Mouse (Mus musculus): ENCODE results near the gene Sv2a. TPM values are rescaled to one million over a fixed set of nuclear protein-coding genes. Genes with fewer than 3 reads are reported as not detected.
"Not testable (repeated sequence)": the region's sequence is repeated elsewhere in the genome, so short reads cannot be mapped to it uniquely, and the experiment has no call there.

The Sv2a gene
- polyA plus RNA-seq, 1 experiment from 2014 or later, result 2.7 TPM

- peaks cover 12% of the 10 kb centered on the region for H3K36me3 ChIP-seq (ENCODE audit: control insufficient read depth, insufficient read depth, low read length)
- 72% methylated on average over 10 of the region's 10 CpGs for WGBS
- no peak overlapping the region for H3K27ac ChIP-seq (replicated peaks; ENCODE audit: low read depth, low read length)
- H3K9ac ChIP-seq (ENCODE audit: low read length), result no peak overlapping the region
- H3K4me1 ChIP-seq (ENCODE audit: control insufficient read depth, insufficient read depth, low read length), result peaks cover 7% of the 10 kb centered on the region; the same call in 1 of the 2 replicates
- H3K9me3 ChIP-seq (ENCODE audit: control insufficient read depth, low read length), result no peaks in the 10 kb centered on the region
- no peak for DNase-seq (ENCODE audit: low spot score)
- H3K4me3 ChIP-seq (ENCODE audit: low read depth, low read length), result no peak overlapping the region
- no peak for ATAC-seq (ENCODE audit: insufficient number of reproducible peaks, low FRiP score, low TSS enrichment, low read depth)
- H3K27me3 ChIP-seq (ENCODE audit: control insufficient read depth, insufficient read depth, low read length), result no peaks in the 10 kb centered on the region
- peak overlapping the region; percentile 54 for H3K4me2 ChIP-seq (ENCODE audit: low read depth, severe bottlenecking)
These were observed 9.9 kb upstream of the Sv2a start for GRCm38 (mm10) chr3:96170976-96171545.

GRCm38 (mm10) chr3:96171583-96172196 lies 9.3 kb upstream of the Sv2a start:
- peak overlapping the region; percentile 84 for H3K9ac ChIP-seq (ENCODE audit: low read length)
- peak overlapping the region; percentile 80 for H3K4me3 ChIP-seq (ENCODE audit: low read depth, low read length)
- peaks cover 7% of the 10 kb centered on the region; the same call in 1 of the 2 replicates for H3K4me1 ChIP-seq (ENCODE audit: control insufficient read depth, insufficient read depth, low read length)
- H3K27ac ChIP-seq (replicated peaks; ENCODE audit: low read depth, low read length), result peak overlapping the region; percentile 95
- DNase-seq (ENCODE audit: low spot score) (no peak), ATAC-seq (ENCODE audit: insufficient number of reproducible peaks, low FRiP score, low TSS enrichment, low read depth) (no peak; the same call in 1 of the 2 replicates)
- H3K27me3 ChIP-seq (ENCODE audit: control insufficient read depth, insufficient read depth, low read length), result no peaks in the 10 kb centered on the region
- H3K4me2 ChIP-seq (ENCODE audit: low read depth, severe bottlenecking), result peak overlapping the region; percentile 54
- no peaks in the 10 kb centered on the region for H3K9me3 ChIP-seq (ENCODE audit: control insufficient read depth, low read length)
- WGBS, result 24% methylated on average over 18 of the region's 18 CpGs
- H3K36me3 ChIP-seq (ENCODE audit: control insufficient read depth, insufficient read depth, low read length), result peaks cover 19% of the 10 kb centered on the region

GRCm38 (mm10) chr3:96172197-96173178 lies 8.5 kb upstream of the Sv2a start, which contains the start of gene Sf3b4:
Gene Sf3b4 (plus strand): TSS chr3:96172332.
- H3K4me2 ChIP-seq (ENCODE audit: low read depth, severe bottlenecking), result peak within 1 kb of the TSS; percentile 94
- peak; percentile 91 for ATAC-seq (ENCODE audit: insufficient number of reproducible peaks, low FRiP score, low TSS enrichment, low read depth)
- peak within 1 kb of the TSS; percentile 95 for H3K27ac ChIP-seq (replicated peaks; ENCODE audit: low read depth, low read length)
- peaks cover 20% of the 10 kb centered on the region for H3K36me3 ChIP-seq (ENCODE audit: control insufficient read depth, insufficient read depth, low read length)
- WGBS, result under 1% methylated on average over 58 of the region's 58 CpGs
- peak; percentile 94 for DNase-seq (ENCODE audit: low spot score)
- peak within 1 kb of the TSS; percentile 80 for H3K4me3 ChIP-seq (ENCODE audit: low read depth, low read length)
- no peaks in the 10 kb centered on the region for H3K9me3 ChIP-seq (ENCODE audit: control insufficient read depth, low read length)
- no peaks in the 10 kb centered on the region for H3K27me3 ChIP-seq (ENCODE audit: control insufficient read depth, insufficient read depth, low read length)
- peak within 1 kb of the TSS; percentile 84 for H3K9ac ChIP-seq (ENCODE audit: low read length)
- peaks cover 7% of the 10 kb centered on the region; the same call in 1 of the 2 replicates for H3K4me1 ChIP-seq (ENCODE audit: control insufficient read depth, insufficient read depth, low read length)

GRCm38 (mm10) chr3:96173185-96173584 lies 7.8 kb upstream of the Sv2a start:
- Histone ChIP-seq H3K9ac (ENCODE audit: low read length) (peak overlapping the region; percentile 84), H3K4me1 (ENCODE audit: control insufficient read depth, insufficient read depth, low read length) (peaks cover 7% of the 10 kb centered on the region; the same call in 1 of the 2 replicates), H3K36me3 (ENCODE audit: control insufficient read depth, insufficient read depth, low read length) (peaks cover 22% of the 10 kb centered on the region), H3K4me2 (ENCODE audit: low read depth, severe bottlenecking) (peak overlapping the region; percentile 94), H3K4me3 (ENCODE audit: low read depth, low read length) (peak overlapping the region; percentile 80), H3K9me3 (ENCODE audit: control insufficient read depth, low read length) (no peaks in the 10 kb centered on the region), H3K27me3 (ENCODE audit: control insufficient read depth, insufficient read depth, low read length) (no peaks in the 10 kb centered on the region), H3K27ac (replicated peaks; ENCODE audit: low read depth, low read length) (no peak overlapping the region)
- WGBS, result 45% methylated on average over 7 of the region's 7 CpGs
- no peak for ATAC-seq (ENCODE audit: insufficient number of reproducible peaks, low FRiP score, low TSS enrichment, low read depth)
- no peak for DNase-seq (ENCODE audit: low spot score)

- 83% methylated on average over 4 of the region's 4 CpGs for WGBS
- H3K4me2 ChIP-seq (ENCODE audit: low read depth, severe bottlenecking); DNase-seq (ENCODE audit: low spot score); ATAC-seq (ENCODE audit: insufficient number of reproducible peaks, low FRiP score, low TSS enrichment, low read depth); H3K9ac ChIP-seq (ENCODE audit: low read length); H3K4me3 ChIP-seq (ENCODE audit: low read depth, low read length); H3K27me3 ChIP-seq (ENCODE audit: control insufficient read depth, insufficient read depth, low read length); H3K4me1 ChIP-seq (ENCODE audit: control insufficient read depth, insufficient read depth, low read length); H3K27ac ChIP-seq (replicated peaks; ENCODE audit: low read depth, low read length); H3K9me3 ChIP-seq (ENCODE audit: control insufficient read depth, low read length): not testable (repeated sequence)
- H3K36me3 ChIP-seq (ENCODE audit: control insufficient read depth, insufficient read depth, low read length), result peaks cover 17% of the 10 kb centered on the region
These were observed 6.9 kb upstream of the Sv2a start for GRCm38 (mm10) chr3:96174042-96174441.

- Histone ChIP-seq H3K4me3 (ENCODE audit: low read depth, low read length) (no peak overlapping the region), H3K36me3 (ENCODE audit: control insufficient read depth, insufficient read depth, low read length) (peaks cover 17% of the 10 kb centered on the region)
These were observed 5.7 kb upstream of the Sv2a start for GRCm38 (mm10) chr3:96175251-96175650.

GRCm38 (mm10) chr3:96178427-96178826 lies 2.5 kb upstream of the Sv2a start:
- WGBS, result 88% methylated on average over 4 of the region's 4 CpGs
- no peak overlapping the region for H3K4me2 ChIP-seq (ENCODE audit: low read depth, severe bottlenecking)
- no peak overlapping the region for H3K27ac ChIP-seq (replicated peaks; ENCODE audit: low read depth, low read length)
- no peaks in the 10 kb centered on the region for H3K9me3 ChIP-seq (ENCODE audit: control insufficient read depth, low read length)
- DNase-seq (ENCODE audit: low spot score) (no peak), ATAC-seq (ENCODE audit: insufficient number of reproducible peaks, low FRiP score, low TSS enrichment, low read depth) (no peak)
- no peaks in the 10 kb centered on the region for H3K27me3 ChIP-seq (ENCODE audit: control insufficient read depth, insufficient read depth, low read length)
- no peak overlapping the region for H3K9ac ChIP-seq (ENCODE audit: low read length)
- peaks cover 17% of the 10 kb centered on the region for H3K36me3 ChIP-seq (ENCODE audit: control insufficient read depth, insufficient read depth, low read length)
- H3K4me1 ChIP-seq (ENCODE audit: control insufficient read depth, insufficient read depth, low read length), result peaks cover 14% of the 10 kb centered on the region
- no peak overlapping the region for H3K4me3 ChIP-seq (ENCODE audit: low read depth, low read length)

More at GRCm38 (mm10) chr3:96175251-96175650, 5.7 kb upstream of the Sv2a start:
- H3K27me3 ChIP-seq (ENCODE audit: control insufficient read depth, insufficient read depth, low read length), result no peaks in the 10 kb centered on the region
- no peaks in the 10 kb centered on the region for H3K9me3 ChIP-seq (ENCODE audit: control insufficient read depth, low read length)
- H3K4me1 ChIP-seq (ENCODE audit: control insufficient read depth, insufficient read depth, low read length), result peaks cover 4% of the 10 kb centered on the region; the same call in 1 of the 2 replicates
- WGBS, result 95% methylated on average over 6 of the region's 6 CpGs
- H3K4me2 ChIP-seq (ENCODE audit: low read depth, severe bottlenecking), result no peak overlapping the region
- DNase-seq (ENCODE audit: low spot score), result no peak
- no peak for ATAC-seq (ENCODE audit: insufficient number of reproducible peaks, low FRiP score, low TSS enrichment, low read depth)
- H3K27ac ChIP-seq (replicated peaks; ENCODE audit: low read depth, low read length), result no peak overlapping the region
- no peak overlapping the region for H3K9ac ChIP-seq (ENCODE audit: low read length)

GRCm38 (mm10) chr3:96178902-96179301 lies 2.0 kb upstream of the Sv2a start:
- H3K9ac ChIP-seq (ENCODE audit: low read length), result no peak overlapping the region
- no peaks in the 10 kb centered on the region for H3K9me3 ChIP-seq (ENCODE audit: control insufficient read depth, low read length)
- no peaks in the 10 kb centered on the region for H3K27me3 ChIP-seq (ENCODE audit: control insufficient read depth, insufficient read depth, low read length)
- no peak overlapping the region for H3K27ac ChIP-seq (replicated peaks; ENCODE audit: low read depth, low read length)
- ATAC-seq (ENCODE audit: insufficient number of reproducible peaks, low FRiP score, low TSS enrichment, low read depth) (no peak), DNase-seq (ENCODE audit: low spot score) (no peak)
- no peak overlapping the region for H3K4me2 ChIP-seq (ENCODE audit: low read depth, severe bottlenecking)
- peaks cover 14% of the 10 kb centered on the region for H3K4me1 ChIP-seq (ENCODE audit: control insufficient read depth, insufficient read depth, low read length)
- no peak overlapping the region for H3K4me3 ChIP-seq (ENCODE audit: low read depth, low read length)
- peaks cover 17% of the 10 kb centered on the region for H3K36me3 ChIP-seq (ENCODE audit: control insufficient read depth, insufficient read depth, low read length)
- 96% methylated on average over 2 of the region's 2 CpGs for WGBS
